Mouse (Mus musculus): ENCODE data around the gene Olfr705. TPM values are rescaled to one million over a fixed set of nuclear protein-coding genes. Genes with fewer than 3 reads are reported as not detected.
"Not testable (repeated sequence)": the region's sequence is repeated elsewhere in the genome, so short reads cannot be mapped to it uniquely, and the experiment has no call there.

Olfr705 gene
- not detected in 2 replicates for polyA plus RNA-seq (2015; fragmentation: Nextera tagmentation; extraction: Ambion mirVana)

DNA sequence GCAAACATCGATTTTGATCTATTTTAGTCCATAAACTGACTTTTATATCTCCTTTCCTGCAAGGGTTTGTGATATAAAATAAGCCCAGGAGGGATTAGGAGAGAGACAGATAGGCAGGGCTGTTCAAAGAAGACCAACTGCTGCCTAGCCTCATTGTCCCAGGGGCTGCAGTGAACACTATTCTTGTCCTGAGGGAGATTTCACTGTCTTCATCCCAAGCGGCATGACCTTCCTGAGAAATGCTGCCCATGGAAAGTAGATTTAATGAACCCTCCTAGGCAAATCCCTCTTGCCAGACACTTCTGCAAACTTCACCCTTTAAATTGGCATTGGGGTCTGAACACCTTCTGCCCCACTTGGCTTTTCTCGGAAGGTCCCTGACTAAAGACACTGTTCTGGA is at the start of gene Olfr705:
Olfr705 (minus strand) TSS at position 101 of the 400 bp plus-strand sequence.
- no peaks in the 10 kb centered on the region for H3K9me3 ChIP-seq (ENCODE audit: control insufficient read depth, low read length)
- H3K4me3 ChIP-seq (ENCODE audit: low read length): no peak within 1 kb of the TSS
- H3K36me3 ChIP-seq (ENCODE audit: control insufficient read depth, insufficient read depth, low read length): no peaks in the 10 kb centered on the region
- H3K4me1 ChIP-seq (replicated peaks; ENCODE audit: control insufficient read depth, insufficient read depth, low read length): no peaks in the 10 kb centered on the region
- H3K9ac ChIP-seq (ENCODE audit: low read length): no peak within 1 kb of the TSS
- no peaks in the 10 kb centered on the region for H3K27me3 ChIP-seq (ENCODE audit: control insufficient read depth, insufficient read depth, low read depth, low read length)
- no peak for ATAC-seq (ENCODE audit: low read depth)
- no peak within 1 kb of the TSS for H3K27ac ChIP-seq (ENCODE audit: low read length)
- no peak within 1 kb of the TSS for H3K4me2 ChIP-seq (ENCODE audit: low read depth, low read length)
- WGBS: 78% methylated on average over 3 of the region's 3 CpGs

DNA sequence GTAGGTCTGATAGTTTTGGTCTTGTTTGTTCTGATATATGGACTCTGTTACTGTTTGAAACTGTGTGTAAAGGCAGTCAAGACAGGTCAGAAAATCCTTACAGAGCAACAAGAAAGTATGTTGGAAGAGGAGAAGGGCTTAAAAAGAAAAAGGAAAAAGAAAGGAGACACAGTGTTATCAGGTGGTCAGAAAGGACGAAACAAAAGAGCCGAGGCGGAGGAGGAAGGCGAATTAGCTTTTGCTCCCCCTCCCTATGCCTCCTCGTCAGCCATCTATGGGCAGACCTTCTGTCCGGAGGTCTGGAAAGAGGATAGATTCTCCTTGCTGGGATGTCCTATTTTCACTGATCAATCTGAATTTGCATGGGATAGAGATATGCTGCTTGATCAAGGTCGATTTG is 44.3 kb upstream of the Olfr705 start:
- not testable (repeated sequence) for H3K27me3 ChIP-seq (ENCODE audit: control insufficient read depth, insufficient read depth, low read depth, low read length); ATAC-seq (ENCODE audit: low read depth)
- 91% methylated on average over 5 of the region's 7 CpGs for WGBS

DNA sequence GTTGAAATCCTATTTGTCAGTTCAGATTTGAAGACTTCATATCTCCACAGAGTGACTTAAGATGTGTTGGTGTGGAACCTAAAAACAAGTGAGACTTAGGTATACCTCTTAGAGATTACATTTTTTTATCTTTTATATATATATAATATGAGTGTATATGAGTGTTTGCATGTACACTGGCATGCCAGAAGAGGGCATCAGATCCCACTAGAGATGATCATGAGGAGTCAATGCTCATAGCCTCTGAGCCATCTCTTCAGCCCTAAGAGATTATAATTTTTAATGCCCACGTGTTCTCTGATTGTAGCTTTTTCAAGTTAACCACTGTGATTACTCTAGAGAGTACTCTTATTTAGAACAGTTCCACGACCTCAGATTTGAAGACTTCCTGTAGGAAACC is 31.0 kb upstream of the Olfr705 start, which contains the start of gene Olfr1532-ps1:
Olfr1532-ps1 (plus strand) TSS at position 326 of the 400 bp plus-strand sequence.
- Histone ChIP-seq H3K9me3 (ENCODE audit: control insufficient read depth, low read length) (no peaks in the 10 kb centered on the region), H3K27me3 (ENCODE audit: control insufficient read depth, insufficient read depth, low read depth, low read length) (no peaks in the 10 kb centered on the region), H3K36me3 (ENCODE audit: control insufficient read depth, insufficient read depth, low read length) (no peaks in the 10 kb centered on the region), H3K4me1 (replicated peaks; ENCODE audit: control insufficient read depth, insufficient read depth, low read length) (no peaks in the 10 kb centered on the region), H3K27ac (ENCODE audit: low read length) (no peak within 1 kb of the TSS), H3K4me3 (ENCODE audit: low read length) (no peak within 1 kb of the TSS), H3K4me2 (ENCODE audit: low read depth, low read length) (no peak within 1 kb of the TSS), H3K9ac (ENCODE audit: low read length) (no peak within 1 kb of the TSS)
- no peak for ATAC-seq (ENCODE audit: low read depth)
- 42% methylated on average over 2 of the region's 2 CpGs for WGBS

More for the DNA sequence above, 44.3 kb upstream of the Olfr705 start:
- H3K4me1 ChIP-seq (replicated peaks; ENCODE audit: control insufficient read depth, insufficient read depth, low read length); H3K9ac ChIP-seq (ENCODE audit: low read length); H3K4me2 ChIP-seq (ENCODE audit: low read depth, low read length); H3K9me3 ChIP-seq (ENCODE audit: control insufficient read depth, low read length); H3K27ac ChIP-seq (ENCODE audit: low read length); H3K36me3 ChIP-seq (ENCODE audit: control insufficient read depth, insufficient read depth, low read length); H3K4me3 ChIP-seq (ENCODE audit: low read length): not testable (repeated sequence)

DNA sequence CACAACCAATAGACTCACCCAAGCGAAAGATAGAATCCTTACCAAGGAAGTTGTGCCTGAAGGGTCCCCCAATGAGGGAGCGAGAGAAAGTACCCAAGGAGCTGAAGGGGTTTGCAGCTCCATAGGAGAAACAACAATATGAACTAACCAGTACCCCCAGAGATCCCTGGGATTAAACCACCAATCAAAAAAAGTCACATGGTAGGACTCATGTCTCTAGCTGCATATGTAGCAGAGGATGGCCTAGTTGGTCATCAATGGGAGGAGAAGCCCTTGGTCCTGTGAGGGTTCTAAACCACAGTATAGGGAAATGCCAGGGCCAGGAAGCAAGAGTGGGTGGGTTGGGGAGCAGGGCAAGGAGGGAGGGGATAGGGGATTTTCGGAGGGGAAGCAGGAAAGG is 24.4 kb upstream of the Olfr705 start, which contains the start of gene Olfr707:
Olfr707 (minus strand) TSS at position 101 of the 400 bp plus-strand sequence.
- not testable (repeated sequence) for H3K4me3 ChIP-seq (ENCODE audit: low read length); ATAC-seq (ENCODE audit: low read depth); H3K9ac ChIP-seq (ENCODE audit: low read length); H3K36me3 ChIP-seq (ENCODE audit: control insufficient read depth, insufficient read depth, low read length); H3K27me3 ChIP-seq (ENCODE audit: control insufficient read depth, insufficient read depth, low read depth, low read length); H3K4me1 ChIP-seq (replicated peaks; ENCODE audit: control insufficient read depth, insufficient read depth, low read length); H3K4me2 ChIP-seq (ENCODE audit: low read depth, low read length); H3K9me3 ChIP-seq (ENCODE audit: control insufficient read depth, low read length); H3K27ac ChIP-seq (ENCODE audit: low read length)
- 80% methylated on average over 3 of the region's 3 CpGs for WGBS

DNA sequence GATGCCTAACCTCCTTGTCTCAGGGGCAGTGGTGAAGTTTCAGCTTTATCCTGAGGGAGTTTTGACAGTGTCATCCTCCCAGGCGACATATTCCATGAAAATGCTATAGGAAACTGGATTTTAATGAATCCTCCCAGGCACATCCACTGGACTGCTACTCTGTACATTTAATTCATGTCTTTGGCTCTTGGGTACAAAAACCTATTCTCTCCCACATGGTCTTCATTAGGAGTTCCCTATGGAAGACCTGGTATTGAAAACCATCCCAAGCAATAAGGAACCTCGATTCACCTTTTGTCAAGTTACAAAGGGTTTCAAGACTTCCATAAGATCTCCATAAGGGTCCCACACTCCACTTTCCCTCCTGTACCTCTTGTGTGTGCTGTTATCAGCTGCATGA is 11.4 kb upstream of the Olfr705 start, which contains the start of gene Olfr706:
Olfr706 (minus strand) TSS at position 101 of the 400 bp plus-strand sequence.
- H3K27me3 ChIP-seq (ENCODE audit: control insufficient read depth, insufficient read depth, low read depth, low read length): no peaks in the 10 kb centered on the region
- no peaks in the 10 kb centered on the region for H3K4me1 ChIP-seq (replicated peaks; ENCODE audit: control insufficient read depth, insufficient read depth, low read length)
- no peaks in the 10 kb centered on the region for H3K36me3 ChIP-seq (ENCODE audit: control insufficient read depth, insufficient read depth, low read length)
- 75% methylated on average over 2 of the region's 2 CpGs for WGBS
- H3K4me2 ChIP-seq (ENCODE audit: low read depth, low read length): no peak within 1 kb of the TSS
- no peaks in the 10 kb centered on the region for H3K9me3 ChIP-seq (ENCODE audit: control insufficient read depth, low read length)
- H3K27ac ChIP-seq (ENCODE audit: low read length): no peak within 1 kb of the TSS
- ATAC-seq (ENCODE audit: low read depth): no peak
- no peak within 1 kb of the TSS for H3K9ac ChIP-seq (ENCODE audit: low read length)
- no peak within 1 kb of the TSS for H3K4me3 ChIP-seq (ENCODE audit: low read length)

DNA sequence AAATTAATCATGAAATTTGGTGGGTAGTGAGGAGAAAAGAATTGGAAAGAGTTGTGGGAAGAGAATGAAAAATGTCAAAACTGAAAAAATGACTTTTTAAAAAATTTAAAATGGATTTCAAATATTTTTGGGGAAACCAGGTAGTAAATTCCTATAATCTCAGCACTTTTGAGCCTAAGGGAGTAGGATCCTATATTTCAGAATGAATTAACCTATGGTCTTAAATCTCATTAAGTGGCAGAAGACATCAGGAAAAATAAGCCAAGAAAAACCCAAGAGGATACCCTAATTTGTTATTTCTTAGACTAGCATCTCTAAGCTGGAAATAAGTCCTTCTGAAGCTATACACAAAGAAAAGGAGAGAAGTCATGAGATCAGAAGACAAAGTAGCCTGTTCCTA is 13.8 kb downstream of the Olfr705 start, which contains the start of gene Olfr704:
Olfr704 (plus strand) TSS at position 301 of the 400 bp plus-strand sequence.
- ATAC-seq (ENCODE audit: low read depth): no peak
- Histone ChIP-seq H3K4me1 (replicated peaks; ENCODE audit: control insufficient read depth, insufficient read depth, low read length) (no peaks in the 10 kb centered on the region), H3K27me3 (ENCODE audit: control insufficient read depth, insufficient read depth, low read depth, low read length) (no peaks in the 10 kb centered on the region)

DNA sequence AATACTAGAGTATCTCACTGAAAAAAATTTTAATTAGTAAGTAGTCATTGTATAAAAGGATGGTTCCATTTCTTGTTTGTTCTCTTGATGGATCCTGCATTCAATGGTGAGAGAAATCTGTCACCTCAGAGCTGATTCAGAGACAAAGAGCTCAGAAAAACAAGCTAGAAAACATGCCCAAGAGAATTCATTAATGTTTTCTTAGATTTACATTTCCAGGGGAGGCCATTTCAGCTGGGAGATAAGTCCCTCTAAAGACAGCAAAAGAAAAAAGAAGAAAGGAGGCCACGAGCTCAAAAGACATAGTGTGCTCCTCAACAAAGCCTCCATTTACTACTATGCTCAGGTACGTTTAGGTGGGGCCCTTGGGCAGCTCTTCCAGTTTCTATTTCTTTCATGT is 33.6 kb downstream of the Olfr705 start, which contains the start of gene Olfr703:
Olfr703 (plus strand) TSS at position 301 of the 400 bp plus-strand sequence.
- Histone ChIP-seq H3K9me3 (ENCODE audit: control insufficient read depth, low read length) (no peaks in the 10 kb centered on the region), H3K27ac (ENCODE audit: low read length) (no peak within 1 kb of the TSS), H3K4me2 (ENCODE audit: low read depth, low read length) (no peak within 1 kb of the TSS), H3K36me3 (ENCODE audit: control insufficient read depth, insufficient read depth, low read length) (no peaks in the 10 kb centered on the region), H3K27me3 (ENCODE audit: control insufficient read depth, insufficient read depth, low read depth, low read length) (no peaks in the 10 kb centered on the region), H3K9ac (ENCODE audit: low read length) (no peak within 1 kb of the TSS), H3K4me3 (ENCODE audit: low read length) (no peak within 1 kb of the TSS), H3K4me1 (replicated peaks; ENCODE audit: control insufficient read depth, insufficient read depth, low read length) (no peaks in the 10 kb centered on the region)
- ATAC-seq (ENCODE audit: low read depth): no peak
- 52% methylated on average over 2 of the region's 2 CpGs for WGBS

More for the DNA sequence above, 13.8 kb downstream of the Olfr705 start, which contains the start of gene Olfr704:
- no peak within 1 kb of the TSS for H3K9ac ChIP-seq (ENCODE audit: low read length)
- no peaks in the 10 kb centered on the region for H3K36me3 ChIP-seq (ENCODE audit: control insufficient read depth, insufficient read depth, low read length)
- no peaks in the 10 kb centered on the region for H3K9me3 ChIP-seq (ENCODE audit: control insufficient read depth, low read length)
- H3K4me2 ChIP-seq (ENCODE audit: low read depth, low read length): no peak within 1 kb of the TSS
- no peak within 1 kb of the TSS for H3K4me3 ChIP-seq (ENCODE audit: low read length)
- H3K27ac ChIP-seq (ENCODE audit: low read length): no peak within 1 kb of the TSS

DNA sequence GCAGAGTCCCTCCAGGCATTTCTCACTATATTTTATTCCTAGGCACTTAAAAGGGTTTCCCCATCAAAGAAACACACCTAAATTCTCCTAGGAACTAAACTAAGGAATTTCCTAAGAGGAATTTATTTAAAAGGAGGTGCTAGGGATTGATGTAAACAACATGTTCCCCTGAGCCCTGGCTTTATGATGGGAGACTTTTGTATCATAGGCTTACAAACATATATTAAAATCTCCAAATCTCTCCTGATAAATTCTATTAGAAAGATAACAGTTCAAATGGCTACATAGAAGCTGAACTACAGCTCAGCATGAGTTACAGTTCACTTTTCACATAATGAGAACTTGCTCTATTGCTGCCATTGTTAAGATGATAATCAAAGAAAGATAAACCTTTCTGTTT is 42.9 kb downstream of the Olfr705 start, which contains the start of gene Olfr702:
Olfr702 (minus strand) TSS at position 101 of the 400 bp plus-strand sequence.
- H3K4me3 ChIP-seq (ENCODE audit: low read length): no peak within 1 kb of the TSS
- no peak within 1 kb of the TSS for H3K27ac ChIP-seq (ENCODE audit: low read length)
- H3K36me3 ChIP-seq (ENCODE audit: control insufficient read depth, insufficient read depth, low read length): no peaks in the 10 kb centered on the region
- H3K27me3 ChIP-seq (ENCODE audit: control insufficient read depth, insufficient read depth, low read depth, low read length): no peaks in the 10 kb centered on the region
- H3K9ac ChIP-seq (ENCODE audit: low read length): no peak within 1 kb of the TSS
- no peaks in the 10 kb centered on the region for H3K9me3 ChIP-seq (ENCODE audit: control insufficient read depth, low read length)
- H3K4me2 ChIP-seq (ENCODE audit: low read depth, low read length): no peak within 1 kb of the TSS
- ATAC-seq (ENCODE audit: low read depth): no peak
- H3K4me1 ChIP-seq (replicated peaks; ENCODE audit: control insufficient read depth, insufficient read depth, low read length): no peaks in the 10 kb centered on the region
